Mouse (Mus musculus) midbrain, postnatal 0 days (tissue): ENCODE measurements at regions not wholly inside any gene's neighbourhood (a gene's known extent, or its start where the extent isn't known, plus 50 kb on each side); places are given as distances from the start of the nearest gene placed in this dataset.

ENCODE experiments used
- ATAC-seq: fragments of 200-750 bp; cut with Nextera tagmentation; 2 replicates; pipeline ENCODE4 v1.8.0; 2017; ENCODE audit warnings: moderate number of reproducible peaks, mild to moderate bottlenecking, moderate TSS enrichment, moderate library complexity; ENCODE audit not compliant: low FRiP score
- DNase-seq: peaks from one replicate; pipeline ENCODE4 v3.0.0-alpha.2; 2015; ENCODE audit warnings: low spot score
- H3K27ac ChIP-seq: fragments of 300-500 bp; sonication (generic); 2 replicates; pipeline ENCODE4 v1.5.1; 2014; ENCODE audit warnings: low read depth, mild to moderate bottlenecking, low read length, mixed read lengths
- H3K27me3 ChIP-seq: fragments of 300-500 bp; sonication (generic); 2 replicates; pipeline ENCODE4 v1.6.1; 2014; ENCODE audit warnings: low read length, control low read depth, mixed read lengths; ENCODE audit not compliant: insufficient read depth
- H3K36me3 ChIP-seq: fragments of 300-500 bp; sonication (generic); 2 replicates; pipeline ENCODE4 v1.6.1; 2014; ENCODE audit warnings: low read length, control low read depth, mixed read lengths; ENCODE audit not compliant: insufficient read depth
- H3K4me1 ChIP-seq: fragments of 300-500 bp; sonication (generic); 2 replicates; pipeline ENCODE4 v1.6.1; 2014; ENCODE audit warnings: mild to moderate bottlenecking, control low read depth, antibody characterized with exemption, low read length, mixed read lengths; ENCODE audit not compliant: insufficient read depth
- H3K4me2 ChIP-seq: fragments of 300-500 bp; sonication (generic); 2 replicates; pipeline ENCODE4 v1.6.1; 2014; ENCODE audit warnings: low read depth, mild to moderate bottlenecking, low read length, mixed read lengths; ENCODE audit not compliant: poor library complexity, severe bottlenecking
- H3K4me3 ChIP-seq: fragments of 300-500 bp; sonication (generic); 2 replicates; pipeline ENCODE4 v1.5.1; 2014; ENCODE audit warnings: low read depth, mild to moderate bottlenecking, low read length, moderate library complexity
- H3K9ac ChIP-seq: fragments of 300-500 bp; sonication (generic); replicated peaks from 2 replicates; pipeline ENCODE4 v1.6.1; 2014; ENCODE audit warnings: mild to moderate bottlenecking, low read length, moderate library complexity, mixed read lengths; ENCODE audit not compliant: poor library complexity, severe bottlenecking
- H3K9me3 ChIP-seq: fragments of 300-500 bp; sonication (generic); 2 replicates; pipeline ENCODE4 v1.6.1; 2016; ENCODE audit warnings: low read length, control low read depth
- CTCF ChIP-seq: IDR thresholded peaks from 2 replicates; pipeline ENCODE4 v1.5.1; 2016; ENCODE audit warnings: antibody characterized with exemption, mild to moderate bottlenecking
- WGBS: fragments of 180-500 bp; shearing (Covaris S2); extraction: QIAGEN DNeasy Blood & Tissue Kit; methylation state at CpG from one replicate; pipeline ENCODE4 v1.1.7; 2014; 5-methylcytosine and 5-hydroxymethylcytosine counted together

DNA sequence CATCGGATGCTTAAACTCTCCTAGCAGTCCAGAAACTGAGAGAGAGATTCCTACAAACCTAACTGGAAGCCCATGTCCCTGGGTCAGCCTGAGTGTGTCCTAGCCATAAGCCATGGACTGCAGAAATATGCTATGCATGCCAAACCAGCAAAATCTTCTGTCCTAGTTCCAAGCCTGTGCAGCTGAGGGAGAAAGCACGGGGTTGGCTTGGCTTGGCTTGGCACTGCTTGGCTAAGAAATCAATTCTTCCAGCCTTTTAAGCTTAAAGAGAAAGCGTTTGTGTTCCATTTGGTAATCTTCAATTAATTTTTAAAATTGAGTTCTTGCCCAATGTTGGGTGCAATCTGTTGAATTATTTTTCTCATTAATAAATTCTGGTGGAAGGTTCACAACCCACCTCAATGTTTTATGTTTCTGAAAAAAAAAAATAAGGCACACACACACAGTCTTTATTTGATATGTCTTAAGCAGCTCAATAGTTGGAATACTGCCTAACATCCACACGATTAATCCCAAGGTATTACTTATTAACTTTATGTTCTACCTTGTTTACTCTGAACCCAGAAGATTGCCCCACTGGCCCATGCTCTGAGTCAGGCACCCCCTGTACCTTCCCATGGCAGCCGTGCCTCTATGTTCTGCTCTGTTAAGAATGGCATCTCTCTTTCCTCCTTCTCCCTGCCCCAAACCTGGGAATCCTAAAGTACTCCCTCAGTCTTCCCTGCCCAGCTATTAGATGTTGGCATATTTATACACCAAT is 1083.0 kb upstream of the Dsel start:
- DNase-seq (peak; percentile 28), ATAC-seq (no peak)
- Histone ChIP-seq H3K27me3 (no peaks in the 10 kb centered on the region), H3K27ac (no peak overlapping the region), H3K9ac (no peak overlapping the region), H3K4me1 (no peaks in the 10 kb centered on the region), H3K4me2 (no peak overlapping the region), H3K4me3 (no peak overlapping the region), H3K36me3 (no peaks in the 10 kb centered on the region), H3K9me3 (no peaks in the 10 kb centered on the region)
- WGBS = 77% methylated on average over 5 of the region's 5 CpGs
- no peak for TF ChIP-seq CTCF
